Mouse (Mus musculus): ENCODE results near the gene Ttll5. TPM values are rescaled to one million over a fixed set of nuclear protein-coding genes. Genes with fewer than 3 reads are reported as not detected.

Ttll5 gene
- polyA plus RNA-seq, 1 experiment from 2014 or later, result 19.9 TPM

- H3K36me3 ChIP-seq (ENCODE audit: control insufficient read depth, insufficient read depth, low read length), result no peaks in the 10 kb centered on the region
- 0 out of 2 replicates have a peak, but pooled peaks cover under 1% of the 10 kb centered on the region for H3K4me1 ChIP-seq (replicated peaks; ENCODE audit: control insufficient read depth, insufficient read depth, low read length)
- H3K9me3 ChIP-seq (ENCODE audit: control insufficient read depth, low read length), result no peaks in the 10 kb centered on the region
- H3K27ac ChIP-seq (ENCODE audit: low read depth, low read length), result no peak overlapping the region
- DNase-seq (ENCODE audit: low spot score), result no peak
- 93% methylated on average over 13 of the region's 13 CpGs for whole genome bisulfite sequencing
- ATAC-seq (replicated peaks; ENCODE audit: low FRiP score), result no peak
- no peak overlapping the region for H3K4me3 ChIP-seq (ENCODE audit: low read depth, low read length)
- no peak overlapping the region for H3K4me2 ChIP-seq (ENCODE audit: low read depth, low read length, severe bottlenecking)
- no peak overlapping the region for H3K9ac ChIP-seq (ENCODE audit: low read length)
- no peaks in the 10 kb centered on the region for H3K27me3 ChIP-seq (ENCODE audit: control insufficient read depth, insufficient read depth, low read length)
These were observed 88.4 kb downstream of the Ttll5 start for GRCm38 (mm10) chr12:85912712-85913504.

GRCm38 (mm10) chr12:85926897-85927296 is 102.4 kb downstream of the Ttll5 start:
- 79% methylated on average over 4 of the region's 4 CpGs for WGBS

GRCm38 (mm10) chr12:85928513-85928912 is 104.1 kb downstream of the Ttll5 start:
- DNase-seq (ENCODE audit: low spot score), result no peak
- Histone ChIP-seq H3K9me3 (ENCODE audit: control insufficient read depth, low read length) (no peaks in the 10 kb centered on the region), H3K27ac (ENCODE audit: low read depth, low read length) (no peak overlapping the region), H3K27me3 (ENCODE audit: control insufficient read depth, insufficient read depth, low read length) (no peaks in the 10 kb centered on the region), H3K4me3 (ENCODE audit: low read depth, low read length) (no peak overlapping the region), H3K36me3 (ENCODE audit: control insufficient read depth, insufficient read depth, low read length) (no peaks in the 10 kb centered on the region), H3K9ac (ENCODE audit: low read length) (no peak overlapping the region), H3K4me2 (ENCODE audit: low read depth, low read length, severe bottlenecking) (no peak overlapping the region), H3K4me1 (replicated peaks; ENCODE audit: control insufficient read depth, insufficient read depth, low read length) (no peaks in the 10 kb centered on the region)
- 90% methylated on average over 10 of the region's 10 CpGs for WGBS
- ATAC-seq (replicated peaks; ENCODE audit: low FRiP score), result no peak

More at GRCm38 (mm10) chr12:85926897-85927296, 102.4 kb downstream of the Ttll5 start:
- Histone ChIP-seq H3K27me3 (ENCODE audit: control insufficient read depth, insufficient read depth, low read length) (no peaks in the 10 kb centered on the region), H3K9ac (ENCODE audit: low read length) (no peak overlapping the region), H3K36me3 (ENCODE audit: control insufficient read depth, insufficient read depth, low read length) (no peaks in the 10 kb centered on the region), H3K4me3 (ENCODE audit: low read depth, low read length) (no peak overlapping the region), H3K4me2 (ENCODE audit: low read depth, low read length, severe bottlenecking) (no peak overlapping the region), H3K27ac (ENCODE audit: low read depth, low read length) (no peak overlapping the region), H3K9me3 (ENCODE audit: control insufficient read depth, low read length) (no peaks in the 10 kb centered on the region), H3K4me1 (replicated peaks; ENCODE audit: control insufficient read depth, insufficient read depth, low read length) (no peaks in the 10 kb centered on the region)
- no peak for ATAC-seq (replicated peaks; ENCODE audit: low FRiP score)
- DNase-seq (ENCODE audit: low spot score), result no peak

- DNase-seq (ENCODE audit: low spot score), result no peak
- no peaks in the 10 kb centered on the region for H3K4me1 ChIP-seq (replicated peaks; ENCODE audit: control insufficient read depth, insufficient read depth, low read length)
- H3K4me3 ChIP-seq (ENCODE audit: low read depth, low read length), result no peak overlapping the region
- no peak for ATAC-seq (replicated peaks; ENCODE audit: low FRiP score)
- H3K4me2 ChIP-seq (ENCODE audit: low read depth, low read length, severe bottlenecking), result no peak overlapping the region
- no peaks in the 10 kb centered on the region for H3K36me3 ChIP-seq (ENCODE audit: control insufficient read depth, insufficient read depth, low read length)
- no peaks in the 10 kb centered on the region for H3K27me3 ChIP-seq (ENCODE audit: control insufficient read depth, insufficient read depth, low read length)
- H3K27ac ChIP-seq (ENCODE audit: low read depth, low read length), result no peak overlapping the region
- no peak overlapping the region for H3K9ac ChIP-seq (ENCODE audit: low read length)
- no peaks in the 10 kb centered on the region for H3K9me3 ChIP-seq (ENCODE audit: control insufficient read depth, low read length)
- WGBS, result 85% methylated on average over 4 of the region's 4 CpGs
These were observed 105.3 kb downstream of the Ttll5 start for GRCm38 (mm10) chr12:85929711-85930110.

GRCm38 (mm10) chr12:85930713-85931112 is 106.3 kb downstream of the Ttll5 start:
- 97% methylated on average over 3 of the region's 3 CpGs for WGBS
- no peak overlapping the region for H3K4me2 ChIP-seq (ENCODE audit: low read depth, low read length, severe bottlenecking)

GRCm38 (mm10) chr12:85933241-85933640 is 108.8 kb downstream of the Ttll5 start:
- DNase-seq (ENCODE audit: low spot score) (no peak), ATAC-seq (replicated peaks; ENCODE audit: low FRiP score) (no peak)
- no peak overlapping the region for H3K27ac ChIP-seq (ENCODE audit: low read depth, low read length)
- no peaks in the 10 kb centered on the region for H3K9me3 ChIP-seq (ENCODE audit: control insufficient read depth, low read length)
- no peaks in the 10 kb centered on the region for H3K36me3 ChIP-seq (ENCODE audit: control insufficient read depth, insufficient read depth, low read length)
- 82% methylated on average over 10 of the region's 10 CpGs for WGBS
- no peaks in the 10 kb centered on the region for H3K4me1 ChIP-seq (replicated peaks; ENCODE audit: control insufficient read depth, insufficient read depth, low read length)
- H3K4me3 ChIP-seq (ENCODE audit: low read depth, low read length), result no peak overlapping the region
- H3K27me3 ChIP-seq (ENCODE audit: control insufficient read depth, insufficient read depth, low read length), result no peaks in the 10 kb centered on the region
- H3K9ac ChIP-seq (ENCODE audit: low read length), result no peak overlapping the region
- no peak overlapping the region for H3K4me2 ChIP-seq (ENCODE audit: low read depth, low read length, severe bottlenecking)

More at GRCm38 (mm10) chr12:85930713-85931112, 106.3 kb downstream of the Ttll5 start:
- ATAC-seq (replicated peaks; ENCODE audit: low FRiP score) (no peak), DNase-seq (ENCODE audit: low spot score) (no peak)
- Histone ChIP-seq H3K4me1 (replicated peaks; ENCODE audit: control insufficient read depth, insufficient read depth, low read length) (no peaks in the 10 kb centered on the region), H3K4me3 (ENCODE audit: low read depth, low read length) (no peak overlapping the region), H3K27ac (ENCODE audit: low read depth, low read length) (no peak overlapping the region), H3K9ac (ENCODE audit: low read length) (no peak overlapping the region), H3K36me3 (ENCODE audit: control insufficient read depth, insufficient read depth, low read length) (no peaks in the 10 kb centered on the region), H3K9me3 (ENCODE audit: control insufficient read depth, low read length) (no peaks in the 10 kb centered on the region), H3K27me3 (ENCODE audit: control insufficient read depth, insufficient read depth, low read length) (no peaks in the 10 kb centered on the region)

- Histone ChIP-seq H3K9ac (ENCODE audit: low read length) (no peak overlapping the region), H3K27ac (ENCODE audit: low read depth, low read length) (no peak overlapping the region), H3K4me3 (ENCODE audit: low read depth, low read length) (no peak overlapping the region), H3K36me3 (ENCODE audit: control insufficient read depth, insufficient read depth, low read length) (no peaks in the 10 kb centered on the region), H3K9me3 (ENCODE audit: control insufficient read depth, low read length) (no peaks in the 10 kb centered on the region), H3K4me1 (replicated peaks; ENCODE audit: control insufficient read depth, insufficient read depth, low read length) (no peaks in the 10 kb centered on the region), H3K27me3 (ENCODE audit: control insufficient read depth, insufficient read depth, low read length) (no peaks in the 10 kb centered on the region), H3K4me2 (ENCODE audit: low read depth, low read length, severe bottlenecking) (no peak overlapping the region)
- 94% methylated on average over 5 of the region's 5 CpGs for WGBS
- ATAC-seq (replicated peaks; ENCODE audit: low FRiP score), result no peak
- DNase-seq (ENCODE audit: low spot score), result no peak
These were observed 112.9 kb downstream of the Ttll5 start for GRCm38 (mm10) chr12:85937384-85937783.

- no peak overlapping the region for H3K27ac ChIP-seq (ENCODE audit: low read depth, low read length)
- DNase-seq (ENCODE audit: low spot score), result no peak
- no peak for ATAC-seq (replicated peaks; ENCODE audit: low FRiP score)
- H3K4me3 ChIP-seq (ENCODE audit: low read depth, low read length), result no peak overlapping the region
- H3K36me3 ChIP-seq (ENCODE audit: control insufficient read depth, insufficient read depth, low read length), result no peaks in the 10 kb centered on the region; the same call in 1 of the 2 replicates
- no peak overlapping the region for H3K9ac ChIP-seq (ENCODE audit: low read length)
- H3K4me1 ChIP-seq (replicated peaks; ENCODE audit: control insufficient read depth, insufficient read depth, low read length), result no peaks in the 10 kb centered on the region
- no peaks in the 10 kb centered on the region for H3K27me3 ChIP-seq (ENCODE audit: control insufficient read depth, insufficient read depth, low read length)
- no peak overlapping the region for H3K4me2 ChIP-seq (ENCODE audit: low read depth, low read length, severe bottlenecking)
- 76% methylated on average over 10 of the region's 10 CpGs for WGBS
- no peaks in the 10 kb centered on the region for H3K9me3 ChIP-seq (ENCODE audit: control insufficient read depth, low read length)
These were observed 119.0 kb downstream of the Ttll5 start for GRCm38 (mm10) chr12:85943456-85943855.

- Histone ChIP-seq H3K27ac (ENCODE audit: low read depth, low read length) (no peak overlapping the region), H3K36me3 (ENCODE audit: control insufficient read depth, insufficient read depth, low read length) (no peaks in the 10 kb centered on the region; the same call in 1 of the 2 replicates), H3K4me3 (ENCODE audit: low read depth, low read length) (no peak overlapping the region), H3K27me3 (ENCODE audit: control insufficient read depth, insufficient read depth, low read length) (no peaks in the 10 kb centered on the region), H3K9me3 (ENCODE audit: control insufficient read depth, low read length) (no peaks in the 10 kb centered on the region), H3K4me1 (replicated peaks; ENCODE audit: control insufficient read depth, insufficient read depth, low read length) (no peaks in the 10 kb centered on the region), H3K4me2 (ENCODE audit: low read depth, low read length, severe bottlenecking) (no peak overlapping the region), H3K9ac (ENCODE audit: low read length) (no peak overlapping the region)
- WGBS, result 93% methylated on average over 3 of the region's 3 CpGs
- ATAC-seq (replicated peaks; ENCODE audit: low FRiP score) (no peak), DNase-seq (ENCODE audit: low spot score) (no peak)
These were observed 120.0 kb downstream of the Ttll5 start for GRCm38 (mm10) chr12:85944419-85944818.
